Mouse (Mus musculus): Measurements from ENCODE around the gene Polg2. TPM values are rescaled to one million over a fixed set of nuclear protein-coding genes. Genes with fewer than 3 reads are reported as not detected.

The Polg2 gene
- polyA plus RNA-seq, 1 experiment from 2014 or later, result 9.1 TPM

DNA sequence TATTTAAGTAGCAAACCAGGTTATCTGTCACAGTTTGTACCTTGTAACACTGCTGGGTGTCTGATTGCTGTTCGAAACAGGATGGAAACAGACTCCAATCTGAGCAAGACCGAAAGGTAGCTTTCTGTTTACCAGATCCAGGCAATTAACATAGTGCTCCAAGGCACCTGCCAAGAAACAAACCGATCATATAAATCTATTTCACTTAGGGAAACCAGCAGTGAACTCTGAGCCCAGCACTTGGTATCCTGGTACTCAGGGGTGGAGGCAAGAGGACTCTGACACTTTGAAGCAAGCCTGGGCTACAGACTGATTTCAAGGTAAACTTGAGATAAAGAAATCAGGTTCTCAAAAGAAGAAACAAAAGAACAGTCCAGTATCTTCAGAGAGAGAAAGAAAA, 1.9 kb downstream of the Polg2 start:
- peaks cover 55% of the 10 kb centered on the region for H3K36me3 ChIP-seq
- H3K9ac ChIP-seq, result no peak overlapping the region
- no peak for ATAC-seq (ENCODE audit: low FRiP score)

DNA sequence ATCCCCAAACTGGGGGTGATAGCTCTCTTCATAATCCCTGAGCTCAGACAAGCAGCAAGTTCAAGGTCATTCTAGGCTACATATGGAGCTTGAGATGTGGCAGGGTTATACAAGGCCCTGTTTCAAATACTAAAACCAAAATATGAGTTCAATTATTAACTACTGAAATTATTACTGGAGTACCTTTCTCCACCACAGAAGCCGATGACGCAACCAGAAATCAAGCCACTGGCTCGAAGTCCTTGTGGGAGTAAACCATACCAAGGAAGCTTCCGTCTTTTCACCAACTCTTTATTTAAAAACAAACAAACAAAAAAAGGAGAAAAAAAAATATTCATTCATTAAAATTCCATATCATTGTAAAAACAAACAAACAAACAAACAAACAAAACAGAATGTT, 2.4 kb downstream of the Polg2 start:
- Histone ChIP-seq H3K9me3 (no peaks in the 10 kb centered on the region), H3K4me1 (replicated peaks) (peaks cover 21% of the 10 kb centered on the region), H3K27ac (no peak overlapping the region), H3K4me2 (no peak overlapping the region), H3K4me3 (no peak overlapping the region), H3K9ac (no peak overlapping the region), H3K36me3 (peaks cover 55% of the 10 kb centered on the region), H3K27me3 (no peaks in the 10 kb centered on the region)
- over 99% methylated on average over 4 of the region's 4 CpGs for WGBS
- ATAC-seq (ENCODE audit: low FRiP score), result no peak

More for the DNA sequence above, 1.9 kb downstream of the Polg2 start:
- Histone ChIP-seq H3K4me1 (replicated peaks) (peaks cover 21% of the 10 kb centered on the region), H3K27me3 (no peaks in the 10 kb centered on the region), H3K27ac (no peak overlapping the region), H3K9me3 (no peaks in the 10 kb centered on the region), H3K4me3 (no peak overlapping the region), H3K4me2 (no peak overlapping the region)
- 96% methylated on average over 3 of the region's 3 CpGs for WGBS

DNA sequence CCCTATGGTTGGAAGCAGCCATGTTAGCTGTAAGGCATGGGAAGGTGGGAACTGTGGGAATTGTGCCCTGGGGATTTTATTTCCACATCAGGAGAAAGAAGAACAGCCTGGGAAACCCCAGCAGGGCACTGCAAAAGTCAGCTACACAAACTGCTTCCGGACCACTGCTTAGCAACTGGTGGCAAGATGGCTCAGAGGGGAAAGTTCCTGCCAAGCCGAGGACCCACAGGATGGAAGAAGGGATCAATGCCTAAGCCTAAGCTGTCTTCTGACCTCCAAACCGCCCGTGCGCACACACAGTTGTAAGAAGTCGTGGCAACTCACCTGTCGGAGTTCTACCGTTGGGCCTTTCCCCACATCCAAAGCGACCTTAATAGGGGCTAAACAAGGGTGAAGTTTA, 6.3 kb downstream of the Polg2 start:
- 88% methylated on average over 9 of the region's 9 CpGs for WGBS
- no peak overlapping the region for H3K9ac ChIP-seq
- no peaks in the 10 kb centered on the region for H3K27me3 ChIP-seq
- 0 out of 2 replicates have a peak, but pooled peaks cover 2% of the 10 kb centered on the region for H3K9me3 ChIP-seq
- H3K36me3 ChIP-seq, result peaks cover 71% of the 10 kb centered on the region
- peaks cover 6% of the 10 kb centered on the region for H3K4me1 ChIP-seq (replicated peaks)
- no peak for ATAC-seq (ENCODE audit: low FRiP score)
- H3K27ac ChIP-seq, result no peak overlapping the region
- no peak overlapping the region for H3K4me3 ChIP-seq
- no peak overlapping the region for H3K4me2 ChIP-seq

DNA sequence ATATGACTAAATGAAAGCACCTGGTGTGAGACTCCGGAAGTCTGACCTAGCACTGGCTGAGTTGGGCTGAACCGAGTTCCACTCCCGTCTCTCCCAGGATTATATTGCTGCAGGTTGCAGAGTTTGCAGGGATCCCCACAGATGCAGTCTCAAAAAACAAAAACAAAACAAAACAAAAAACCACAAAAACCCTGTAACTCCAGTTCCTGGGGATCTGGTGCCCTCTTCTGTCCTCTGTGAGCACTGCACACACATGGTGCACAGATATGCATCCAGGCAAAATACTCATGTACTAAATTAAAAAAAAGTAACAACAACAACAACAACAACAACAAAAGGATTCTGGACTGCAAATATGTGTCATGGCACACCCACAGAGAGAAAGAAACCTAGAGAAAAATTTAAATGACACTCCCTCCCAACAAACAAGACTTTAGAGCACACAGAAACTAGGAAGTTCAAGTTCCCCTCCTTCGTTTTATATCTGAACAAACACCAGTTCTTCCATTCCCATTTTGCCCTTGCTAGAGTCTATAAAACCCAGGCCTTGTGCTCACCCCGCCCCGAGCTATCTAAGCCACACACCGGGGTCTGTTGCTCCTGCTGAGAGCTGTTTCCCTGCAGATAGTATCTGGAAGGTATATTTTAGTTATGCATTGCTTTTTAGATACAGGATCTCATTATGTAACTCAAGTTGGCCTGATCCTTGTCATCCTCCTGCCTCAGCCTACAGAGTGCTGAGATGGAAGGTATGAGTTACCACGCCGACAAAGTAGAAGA, 9.0 kb downstream of the Polg2 start:
- Histone ChIP-seq H3K4me1 (replicated peaks) (no peaks in the 10 kb centered on the region), H3K9me3 (peaks cover 9% of the 10 kb centered on the region), H3K27me3 (no peaks in the 10 kb centered on the region), H3K9ac (no peak overlapping the region), H3K27ac (no peak overlapping the region), H3K36me3 (peaks cover 88% of the 10 kb centered on the region), H3K4me2 (no peak overlapping the region), H3K4me3 (no peak overlapping the region)
- ATAC-seq (ENCODE audit: low FRiP score), result no peak
- 98% methylated on average over 9 of the region's 9 CpGs for WGBS

DNA sequence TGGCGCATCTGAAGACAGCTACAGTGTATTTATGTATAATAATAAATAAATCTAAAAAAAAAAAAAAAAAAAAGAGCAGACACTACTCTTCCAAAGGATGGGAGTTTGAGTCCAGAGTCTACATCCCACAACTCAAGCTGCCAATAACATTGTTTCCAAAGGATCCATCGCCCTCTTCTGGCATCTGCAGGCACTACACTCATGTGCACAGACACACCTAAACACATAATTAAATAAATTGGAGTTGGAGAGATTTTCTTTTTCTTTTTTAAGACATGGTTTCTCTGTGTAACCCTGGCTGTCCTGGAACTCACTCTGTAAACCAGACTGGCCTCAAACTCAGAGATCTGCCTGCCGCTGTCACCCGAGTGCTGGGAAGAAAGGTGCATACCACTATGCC, 11.8 kb downstream of the Polg2 start:
- no peaks in the 10 kb centered on the region for H3K27me3 ChIP-seq
- H3K9me3 ChIP-seq, result peaks cover 9% of the 10 kb centered on the region
- WGBS, result 95% methylated on average over 4 of the region's 4 CpGs
- H3K4me3 ChIP-seq, result no peak overlapping the region
- H3K4me2 ChIP-seq, result no peak overlapping the region
- no peak overlapping the region for H3K9ac ChIP-seq
- H3K36me3 ChIP-seq, result peaks cover 62% of the 10 kb centered on the region
- no peak for ATAC-seq (ENCODE audit: low FRiP score)
- peaks cover 8% of the 10 kb centered on the region for H3K4me1 ChIP-seq (replicated peaks)
- no peak overlapping the region for H3K27ac ChIP-seq

DNA sequence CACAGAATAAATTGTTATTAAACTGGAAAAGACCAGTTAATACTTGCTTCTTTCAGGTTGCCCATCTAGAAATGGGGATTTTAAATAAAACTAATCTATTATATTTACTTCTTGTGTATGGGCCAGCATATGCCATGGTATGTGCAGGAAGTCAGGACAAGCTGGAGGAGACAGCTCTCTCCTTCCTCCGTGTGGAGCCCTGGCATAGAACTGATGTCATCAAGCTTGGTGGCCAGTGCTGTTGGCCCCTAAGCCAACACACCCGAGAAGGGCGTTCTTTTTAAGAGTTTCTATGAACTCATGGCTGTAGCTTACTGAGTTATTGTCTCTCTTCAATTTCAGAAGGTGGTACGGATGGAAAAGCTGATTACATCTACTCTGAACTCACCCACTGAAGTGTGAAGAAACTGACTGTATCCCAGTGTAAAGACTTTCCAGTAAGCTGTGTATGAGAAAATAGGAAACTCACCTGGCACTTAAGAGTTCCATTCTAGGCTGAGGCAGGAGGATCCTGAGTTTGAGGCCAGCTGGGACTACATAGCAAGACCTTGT, 12.7 kb downstream of the Polg2 start:
- Histone ChIP-seq H3K4me2 (no peak overlapping the region), H3K27me3 (no peaks in the 10 kb centered on the region), H3K36me3 (peaks cover 56% of the 10 kb centered on the region), H3K9ac (no peak overlapping the region), H3K9me3 (peaks cover 9% of the 10 kb centered on the region), H3K4me1 (replicated peaks) (peaks cover 15% of the 10 kb centered on the region), H3K4me3 (no peak overlapping the region), H3K27ac (no peak overlapping the region)
- WGBS, result 96% methylated on average over 4 of the region's 4 CpGs
- no peak for ATAC-seq (ENCODE audit: low FRiP score)

DNA sequence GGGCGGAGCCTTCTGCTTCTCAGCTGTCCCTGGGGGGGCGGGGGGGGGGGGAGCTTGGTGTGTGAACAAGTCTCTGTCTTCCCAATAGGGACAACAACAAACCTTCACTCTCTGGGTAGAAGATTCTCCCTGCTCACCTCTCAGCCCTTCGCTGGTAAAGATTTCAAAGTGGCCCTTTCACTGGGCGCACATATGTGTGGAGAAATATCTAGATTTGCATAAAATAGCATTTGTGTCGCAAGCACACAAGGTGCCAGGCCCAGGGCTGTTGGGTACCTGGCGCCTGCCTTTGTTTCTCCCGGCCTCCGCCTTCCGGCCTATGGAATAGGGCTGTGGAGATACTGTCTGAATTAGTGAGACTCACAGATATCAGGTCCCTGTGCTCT, 16.5 kb downstream of the Polg2 start:
- Histone ChIP-seq H3K27ac (peak overlapping the region; percentile 67; the same call in 1 of the 2 replicates), H3K4me1 (replicated peaks) (peaks cover 17% of the 10 kb centered on the region), H3K9ac (no peak overlapping the region), H3K4me3 (no peak overlapping the region), H3K27me3 (no peaks in the 10 kb centered on the region), H3K36me3 (peaks cover 24% of the 10 kb centered on the region), H3K9me3 (peaks cover 5% of the 10 kb centered on the region), H3K4me2 (no peak overlapping the region)
- no peak for ATAC-seq (ENCODE audit: low FRiP score)
- 79% methylated on average over 9 of the region's 9 CpGs for WGBS

DNA sequence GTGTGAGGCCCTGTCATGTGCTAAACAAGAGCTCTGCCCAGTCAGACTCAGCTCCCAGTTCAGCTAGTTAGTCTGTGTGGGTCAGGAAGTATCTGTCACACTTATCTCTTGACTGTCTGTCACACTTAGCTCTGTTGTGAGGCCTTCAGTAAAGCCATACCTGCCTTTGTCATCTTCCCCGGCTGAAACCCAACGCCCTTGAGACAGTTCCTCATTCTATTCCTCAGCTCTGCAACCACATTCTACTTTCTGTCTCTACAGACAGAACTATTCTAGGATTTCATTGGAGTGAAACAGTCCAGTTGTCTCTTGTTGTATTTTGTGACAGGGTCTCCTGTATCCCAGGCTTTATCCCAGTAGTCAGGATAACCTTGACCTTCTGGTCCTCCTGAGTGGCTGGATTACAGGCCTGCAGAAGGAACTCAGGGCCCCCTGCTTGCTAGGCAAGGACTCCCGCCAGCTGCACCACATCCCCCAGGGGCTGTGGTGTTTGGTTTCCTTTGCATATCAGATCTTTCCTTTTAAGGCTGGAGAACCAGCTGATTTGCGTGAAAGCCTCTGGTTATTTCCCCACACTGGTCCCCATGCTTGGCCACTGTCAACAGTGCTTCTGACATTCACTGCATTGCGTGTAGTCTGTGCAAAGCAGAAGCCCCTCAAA, 17.1 kb downstream of the Polg2 start:
- Histone ChIP-seq H3K4me2 (no peak overlapping the region), H3K27ac (peak overlapping the region; percentile 67), H3K9me3 (no peaks in the 10 kb centered on the region; the same call in 1 of the 2 replicates), H3K9ac (no peak overlapping the region), H3K4me3 (no peak overlapping the region), H3K4me1 (replicated peaks) (peaks cover 17% of the 10 kb centered on the region), H3K36me3 (peaks cover 18% of the 10 kb centered on the region), H3K27me3 (no peaks in the 10 kb centered on the region)
- 47% methylated on average over 5 of the region's 5 CpGs for WGBS
- no peak for ATAC-seq (ENCODE audit: low FRiP score)

DNA sequence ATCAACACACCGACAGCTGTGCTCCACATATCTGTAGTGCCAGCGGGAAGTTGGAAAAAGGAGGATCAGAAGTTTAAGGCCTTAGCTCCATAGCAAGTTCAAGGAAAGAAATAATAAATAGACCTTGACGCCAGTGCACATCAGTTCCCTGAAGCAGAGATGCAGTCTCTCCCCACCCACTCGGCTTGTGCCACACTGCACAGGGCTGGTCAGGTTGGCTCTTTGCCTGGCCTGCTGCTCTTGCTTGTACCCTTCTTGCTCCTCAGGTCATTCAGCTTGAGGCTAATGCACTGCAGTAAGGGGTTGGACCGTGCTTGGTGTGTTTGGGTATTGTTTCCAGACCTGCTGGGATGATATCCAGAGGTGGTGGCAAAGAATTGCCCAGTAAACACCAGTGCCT, 18.8 kb downstream of the Polg2 start:
- H3K4me2 ChIP-seq, result no peak overlapping the region
- 91% methylated on average over 5 of the region's 5 CpGs for WGBS

DNA sequence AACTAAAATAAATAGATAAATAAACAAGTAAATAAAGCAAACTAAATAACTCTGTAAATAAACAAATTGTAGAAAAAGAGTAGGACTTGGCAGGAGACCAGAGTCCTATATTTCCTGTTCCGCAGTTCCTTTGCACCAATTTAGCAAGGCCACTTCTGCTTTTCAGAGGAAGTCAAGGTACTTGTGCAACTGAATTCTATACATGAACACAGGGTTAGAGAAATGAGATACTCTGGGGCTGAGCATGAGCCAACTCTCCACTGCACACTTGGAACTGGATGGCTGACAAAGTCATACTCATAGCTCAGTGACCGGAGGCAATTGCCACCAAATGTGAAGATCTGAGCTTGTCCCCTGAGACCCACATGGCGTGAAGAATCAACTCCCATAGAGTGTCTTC, 20.3 kb downstream of the Polg2 start:
- no peaks in the 10 kb centered on the region for H3K36me3 ChIP-seq
- no peak for ATAC-seq (ENCODE audit: low FRiP score)
- no peaks in the 10 kb centered on the region for H3K27me3 ChIP-seq
- no peak overlapping the region for H3K27ac ChIP-seq
- no peak overlapping the region for H3K4me2 ChIP-seq
- 93% methylated on average over 3 of the region's 3 CpGs for WGBS
- peaks cover 14% of the 10 kb centered on the region for H3K4me1 ChIP-seq (replicated peaks)
- H3K9me3 ChIP-seq, result no peaks in the 10 kb centered on the region
- no peak overlapping the region for H3K4me3 ChIP-seq
- H3K9ac ChIP-seq, result no peak overlapping the region

More for the DNA sequence above, 18.8 kb downstream of the Polg2 start:
- no peaks in the 10 kb centered on the region for H3K27me3 ChIP-seq
- no peak overlapping the region for H3K4me3 ChIP-seq
- no peaks in the 10 kb centered on the region for H3K9me3 ChIP-seq
- ATAC-seq (ENCODE audit: low FRiP score), result no peak
- H3K27ac ChIP-seq, result no peak overlapping the region
- no peak overlapping the region for H3K9ac ChIP-seq
- peaks cover 17% of the 10 kb centered on the region for H3K4me1 ChIP-seq (replicated peaks)
- 0 out of 2 replicates have a peak, but pooled peaks cover 3% of the 10 kb centered on the region for H3K36me3 ChIP-seq

DNA sequence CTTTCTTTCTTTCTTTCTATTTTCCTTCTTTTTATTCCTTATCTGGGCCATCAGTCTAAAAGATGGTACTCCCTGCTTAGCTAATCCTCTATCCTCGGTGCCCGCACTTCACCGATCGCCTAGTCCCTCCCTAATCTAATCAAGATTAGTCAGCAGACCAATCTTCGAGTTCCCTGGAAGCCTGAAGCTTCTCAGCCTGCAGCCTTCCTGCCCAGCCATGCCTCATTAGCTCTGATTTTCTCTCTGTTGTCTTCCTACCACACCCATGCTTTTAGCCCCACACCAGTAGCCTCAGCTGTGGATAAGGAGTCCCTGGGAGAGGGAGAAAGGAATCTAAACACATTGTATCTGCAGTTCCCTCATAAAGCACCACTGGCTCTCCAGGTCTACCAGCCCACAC, 23.8 kb downstream of the Polg2 start:
- no peak overlapping the region for H3K27ac ChIP-seq
- 54% methylated on average over 5 of the region's 5 CpGs for WGBS
- H3K27me3 ChIP-seq, result no peaks in the 10 kb centered on the region
- no peak overlapping the region for H3K9ac ChIP-seq
- H3K4me3 ChIP-seq, result no peak overlapping the region
- H3K36me3 ChIP-seq, result no peaks in the 10 kb centered on the region
- no peaks in the 10 kb centered on the region for H3K9me3 ChIP-seq
- no peak overlapping the region for H3K4me2 ChIP-seq
- no peaks in the 10 kb centered on the region for H3K4me1 ChIP-seq (replicated peaks)
- no peak for ATAC-seq (ENCODE audit: low FRiP score)

DNA sequence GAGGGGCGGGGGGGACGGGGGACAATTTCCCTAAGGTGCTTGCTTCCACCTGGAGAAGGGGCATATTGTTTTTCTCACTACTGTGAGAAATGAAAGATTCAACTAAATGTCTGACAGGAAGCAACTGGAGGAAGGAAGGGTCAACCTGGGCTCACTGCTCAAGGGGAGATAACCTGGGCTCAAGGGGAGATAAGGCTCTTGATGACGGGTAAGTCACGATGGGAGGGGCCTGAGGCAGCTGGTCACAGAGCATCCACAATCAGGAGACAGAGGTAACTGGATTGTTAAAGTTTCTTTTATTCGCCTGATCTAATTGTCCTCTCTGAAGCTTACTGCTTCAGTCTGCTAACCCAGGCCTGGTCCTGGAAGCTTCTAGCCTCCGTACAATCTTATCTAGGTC, 26.0 kb downstream of the Polg2 start:
- no peaks in the 10 kb centered on the region for H3K9me3 ChIP-seq
- no peak overlapping the region for H3K4me2 ChIP-seq
- no peaks in the 10 kb centered on the region for H3K27me3 ChIP-seq
- no peak overlapping the region for H3K27ac ChIP-seq
- no peak overlapping the region for H3K9ac ChIP-seq
- 94% methylated on average over 6 of the region's 6 CpGs for WGBS
- no peak overlapping the region for H3K4me3 ChIP-seq
- no peaks in the 10 kb centered on the region for H3K4me1 ChIP-seq (replicated peaks)
- no peaks in the 10 kb centered on the region for H3K36me3 ChIP-seq
- ATAC-seq (ENCODE audit: low FRiP score), result no peak
